Mouse (Mus musculus) E14TG2a.4 (cell line): ENCODE measurements around the gene Stac3.

Experiments used
- H3K27me3 ChIP-seq: 2 replicates; pipeline ENCODE4 v1.6.1; 2014; ENCODE audit warnings: low read length, control low read depth; ENCODE audit not compliant: insufficient read depth
- H3K36me3 ChIP-seq: 2 replicates; pipeline ENCODE4 v1.6.1; 2014; ENCODE audit warnings: low read length, control low read depth; ENCODE audit not compliant: insufficient read depth
- H3K4me1 ChIP-seq: replicated peaks from 2 replicates; pipeline ENCODE4 v1.6.1; 2014; ENCODE audit warnings: low read depth, low read length, control low read depth
- H3K4me3 ChIP-seq: replicated peaks from 2 replicates; pipeline ENCODE4 v1.5.1; 2014; ENCODE audit warnings: mild to moderate bottlenecking, low read length
- H3K9me3 ChIP-seq: 2 replicates; pipeline ENCODE4 v1.6.1; 2014; ENCODE audit warnings: low read length, control low read depth
- CTCF ChIP-seq: conservative IDR thresholded peaks from 2 replicates; pipeline ENCODE4 v1.5.1; 2014; ENCODE audit warnings: low read length
- NANOG ChIP-seq: IDR thresholded peaks from 2 replicates; pipeline ENCODE4 v1.6.1; 2014; ENCODE audit warnings: borderline replicate concordance, low read length, mixed read lengths
- POU5F1 ChIP-seq: IDR thresholded peaks from 2 replicates; pipeline ENCODE4 v1.6.1; 2014; ENCODE audit warnings: low read length, borderline replicate concordance

The Stac3 gene

DNA sequence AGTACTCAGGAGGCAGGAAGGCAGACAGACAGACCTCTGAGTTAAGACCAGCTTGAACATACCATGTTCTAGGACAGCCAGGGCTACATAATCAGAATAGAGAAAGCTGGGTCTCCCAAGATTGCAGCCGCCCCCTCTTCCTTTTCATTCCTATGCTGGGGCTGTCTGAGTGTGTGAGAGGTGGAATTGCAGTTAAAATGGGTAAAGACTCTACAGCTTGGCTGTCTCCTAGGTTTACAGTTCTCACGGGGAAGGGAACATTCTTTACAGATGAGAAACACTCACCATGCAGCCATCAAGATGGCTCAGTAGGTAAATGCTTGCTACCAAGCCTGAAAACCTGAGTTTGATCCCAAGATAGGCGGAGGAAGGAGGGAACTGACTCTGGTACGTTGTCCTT lies 1.4 kb upstream of the Stac3 start:
- peaks cover 41% of the 10 kb centered on the region for H3K36me3 ChIP-seq
- H3K4me1 ChIP-seq = peaks cover 17% of the 10 kb centered on the region
- peaks cover 18% of the 10 kb centered on the region; the same call in 1 of the 2 replicates for H3K27me3 ChIP-seq
- no peaks in the 10 kb centered on the region for H3K9me3 ChIP-seq
- TF ChIP-seq NANOG = no peak
- no peak for TF ChIP-seq POU5F1
- no peak for TF ChIP-seq CTCF
- H3K4me3 ChIP-seq = no peak overlapping the region

DNA sequence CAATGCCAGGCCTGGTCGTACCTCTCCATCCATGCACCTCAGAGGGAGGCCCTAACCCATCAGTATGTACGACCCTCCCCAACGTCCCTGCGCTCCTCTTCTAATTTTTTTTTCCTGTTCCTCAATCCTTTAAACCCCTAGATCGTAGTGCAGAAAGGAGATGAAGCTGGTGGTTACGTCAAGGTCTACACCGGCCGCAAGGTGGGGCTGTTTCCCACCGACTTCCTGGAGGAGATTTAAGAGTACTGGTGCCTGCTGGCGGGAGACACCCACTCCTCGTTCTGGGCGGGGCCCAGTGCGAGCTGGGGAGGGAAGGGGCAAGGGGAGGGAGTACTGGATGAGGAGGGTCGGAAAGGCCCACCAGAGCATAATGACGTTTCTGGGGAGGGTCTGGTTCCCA lies 6.8 kb downstream of the Stac3 start:
- peaks cover 56% of the 10 kb centered on the region for H3K4me1 ChIP-seq
- peaks cover 6% of the 10 kb centered on the region for H3K9me3 ChIP-seq
- no peaks in the 10 kb centered on the region for H3K36me3 ChIP-seq
- TF ChIP-seq CTCF (peak; percentile 61), NANOG (no peak), POU5F1 (no peak)
- H3K4me3 ChIP-seq = peak overlapping the region; percentile 79
- peaks cover 67% of the 10 kb centered on the region for H3K27me3 ChIP-seq

DNA sequence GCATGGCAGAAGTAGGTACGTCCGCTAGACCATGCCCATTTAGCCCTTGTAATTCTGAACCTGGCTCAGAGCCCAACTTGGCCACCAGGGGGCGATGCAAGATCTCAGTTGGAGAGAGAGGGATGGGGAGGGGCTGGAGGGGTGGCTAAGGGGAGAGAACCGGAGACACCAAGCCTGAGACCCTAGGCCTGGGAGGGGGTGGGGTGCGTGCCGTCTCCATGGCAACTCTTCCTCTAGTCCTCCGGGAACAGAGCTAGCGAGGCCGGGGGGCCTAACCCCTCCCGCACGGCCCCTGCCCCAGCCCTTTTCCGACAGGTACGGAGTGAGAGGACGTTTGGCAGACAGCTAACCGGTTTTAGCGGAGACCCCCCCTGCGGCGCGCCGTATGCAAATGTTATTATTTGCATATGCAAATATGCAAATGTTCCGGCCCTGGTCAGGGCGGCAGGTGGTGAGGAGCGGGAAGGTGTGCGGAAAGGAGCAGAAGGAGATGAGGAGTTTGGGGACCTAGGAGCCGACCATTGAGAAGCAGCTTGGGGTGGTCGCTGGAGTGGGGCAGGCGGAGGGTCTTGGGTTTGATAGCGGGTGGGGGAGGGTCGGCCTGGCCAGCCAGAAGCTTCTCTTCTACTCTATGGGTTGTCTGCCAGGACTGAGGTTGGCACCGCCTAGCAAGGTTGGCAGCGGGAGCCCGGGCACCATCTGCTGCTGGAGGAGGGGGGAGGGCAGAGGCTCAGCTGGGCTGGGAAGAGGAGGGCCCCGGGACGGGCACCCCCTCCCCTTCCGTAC lies 7.8 kb downstream of the Stac3 start:
- Histone ChIP-seq H3K27me3 (peaks cover 69% of the 10 kb centered on the region), H3K36me3 (no peaks in the 10 kb centered on the region), H3K4me1 (peaks cover 66% of the 10 kb centered on the region), H3K4me3 (peak overlapping the region; percentile 79), H3K9me3 (peaks cover 6% of the 10 kb centered on the region)
- TF ChIP-seq NANOG (no peak), POU5F1 (peak; percentile 99), CTCF (peak; percentile 85)

DNA sequence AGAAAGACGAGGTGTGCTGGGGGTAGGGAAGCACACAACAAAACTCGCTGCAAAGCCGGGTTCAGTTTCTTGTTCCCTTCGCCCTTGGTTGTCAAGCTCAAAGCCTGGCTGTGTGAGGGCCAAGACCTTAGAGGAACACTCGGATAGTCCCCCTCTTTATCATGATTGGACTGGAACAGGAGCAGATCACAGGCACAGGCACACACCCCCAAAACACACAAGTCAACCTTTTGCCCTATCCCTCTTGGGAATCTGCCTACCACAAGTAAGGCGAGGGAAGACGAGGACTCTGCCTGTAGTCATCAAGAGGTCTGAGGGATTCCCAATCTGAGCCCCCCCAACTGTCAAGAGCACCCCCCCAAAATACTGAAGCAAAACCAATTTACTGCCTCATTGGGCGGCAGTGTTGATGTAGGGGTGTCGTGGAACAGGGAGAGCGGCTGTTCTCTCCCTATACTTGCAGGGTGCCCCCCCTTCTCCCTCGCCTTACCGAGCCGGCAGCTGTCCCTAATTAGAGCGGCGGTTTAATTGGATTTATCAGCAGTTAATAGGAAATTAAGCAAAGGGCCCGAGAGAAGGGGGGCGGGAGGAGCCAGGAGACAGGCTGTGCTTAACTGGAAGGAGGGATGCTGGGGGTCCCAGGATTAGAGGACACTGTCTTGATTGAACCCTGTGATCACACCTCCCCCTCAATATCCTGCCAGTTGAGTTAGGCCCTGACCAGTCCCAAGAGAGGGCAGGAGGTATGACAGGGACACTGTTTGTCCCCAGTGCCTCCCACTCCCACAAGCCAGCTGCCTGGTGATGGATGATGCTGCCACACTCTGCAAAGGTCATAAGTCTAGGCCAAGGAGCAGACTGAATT lies 8.6 kb downstream of the Stac3 start:
- Histone ChIP-seq H3K27me3 (peaks cover 73% of the 10 kb centered on the region), H3K4me3 (peak overlapping the region; percentile 79), H3K9me3 (peaks cover 6% of the 10 kb centered on the region), H3K4me1 (peaks cover 74% of the 10 kb centered on the region), H3K36me3 (no peaks in the 10 kb centered on the region)
- TF ChIP-seq CTCF = no peak
- no peak for TF ChIP-seq NANOG
- TF ChIP-seq POU5F1 = no peak

DNA sequence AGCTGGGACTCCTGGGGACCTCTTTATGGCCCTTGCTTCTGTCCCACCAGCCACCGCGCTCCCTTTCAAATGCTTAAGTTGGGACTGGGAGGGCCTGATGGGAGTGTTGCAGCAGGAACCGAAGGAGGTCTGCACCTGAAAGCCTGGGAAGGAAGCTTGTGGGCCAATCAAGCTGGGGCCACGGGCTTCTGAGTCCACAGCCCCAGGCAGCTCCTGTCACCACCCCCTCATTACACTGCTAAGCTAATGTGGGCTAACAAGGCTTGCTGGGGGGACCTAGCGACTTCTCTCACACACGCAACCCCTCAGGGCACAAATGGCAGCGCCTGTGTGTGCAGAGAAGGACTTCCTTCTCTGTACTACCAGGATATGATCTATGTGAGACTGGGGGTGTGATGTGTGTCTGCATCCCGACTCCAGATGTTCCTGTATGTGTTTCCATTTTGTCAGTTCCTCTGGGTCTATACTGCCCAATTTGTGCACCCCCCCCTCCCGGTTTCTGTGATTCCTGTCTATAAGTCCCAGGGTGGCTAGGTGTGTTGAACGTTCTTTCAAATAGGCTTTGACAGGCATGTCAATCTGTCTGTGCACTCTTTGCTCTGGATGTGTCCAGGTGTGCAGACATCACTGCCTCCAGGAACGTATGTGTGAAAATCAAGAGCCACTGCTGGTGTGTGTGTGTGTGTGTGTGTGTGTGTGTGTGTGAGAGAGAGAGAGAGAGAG lies 9.6 kb downstream of the Stac3 start:
- peaks cover 5% of the 10 kb centered on the region for H3K36me3 ChIP-seq
- no peak for TF ChIP-seq CTCF
- TF ChIP-seq NANOG = no peak
- TF ChIP-seq POU5F1 = no peak
- peaks cover 6% of the 10 kb centered on the region for H3K9me3 ChIP-seq
- H3K27me3 ChIP-seq = peaks cover 83% of the 10 kb centered on the region
- H3K4me1 ChIP-seq = peaks cover 84% of the 10 kb centered on the region
- H3K4me3 ChIP-seq = peak overlapping the region; percentile 79

DNA sequence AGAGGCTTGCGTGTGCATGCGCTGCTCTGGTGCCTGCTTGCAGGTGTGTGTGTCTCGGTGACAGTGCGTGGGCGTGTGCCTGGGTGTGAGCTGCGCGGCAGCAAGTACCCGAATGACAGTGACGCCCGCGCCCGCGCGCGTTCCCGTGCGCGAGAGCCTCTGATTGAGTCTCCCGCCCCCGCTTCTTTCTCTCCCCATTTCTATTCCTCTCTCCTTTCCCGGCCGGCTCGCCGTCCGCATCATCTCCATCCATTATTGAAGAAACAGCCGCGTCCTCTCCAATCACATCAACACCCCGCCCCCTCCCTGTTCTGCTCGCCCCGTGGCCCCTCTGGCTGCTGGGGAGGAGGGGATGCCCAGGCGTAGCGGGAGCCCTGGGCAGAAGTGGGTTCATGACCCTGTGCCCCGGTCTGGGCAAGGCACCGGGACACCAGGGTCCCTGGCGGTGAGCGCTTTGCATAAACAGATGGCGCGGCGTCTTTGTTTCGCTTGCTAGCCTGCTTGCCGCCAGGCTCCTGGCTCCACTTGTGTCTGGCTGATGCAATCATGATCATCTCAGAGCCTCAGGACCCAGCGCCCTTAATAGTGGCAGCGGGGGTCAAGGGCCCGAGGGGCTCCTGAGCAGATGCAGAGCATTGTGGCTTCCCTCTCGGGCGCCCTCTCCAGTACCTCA lies 10.3 kb downstream of the Stac3 start:
- H3K36me3 ChIP-seq = peaks cover 12% of the 10 kb centered on the region
- peak overlapping the region; percentile 79 for H3K4me3 ChIP-seq
- H3K27me3 ChIP-seq = peaks cover 85% of the 10 kb centered on the region
- H3K9me3 ChIP-seq = peaks cover 6% of the 10 kb centered on the region
- TF ChIP-seq POU5F1 (no peak), CTCF (no peak; the same call in 1 of the 2 replicates), NANOG (no peak)
- H3K4me1 ChIP-seq = peaks cover 91% of the 10 kb centered on the region

DNA sequence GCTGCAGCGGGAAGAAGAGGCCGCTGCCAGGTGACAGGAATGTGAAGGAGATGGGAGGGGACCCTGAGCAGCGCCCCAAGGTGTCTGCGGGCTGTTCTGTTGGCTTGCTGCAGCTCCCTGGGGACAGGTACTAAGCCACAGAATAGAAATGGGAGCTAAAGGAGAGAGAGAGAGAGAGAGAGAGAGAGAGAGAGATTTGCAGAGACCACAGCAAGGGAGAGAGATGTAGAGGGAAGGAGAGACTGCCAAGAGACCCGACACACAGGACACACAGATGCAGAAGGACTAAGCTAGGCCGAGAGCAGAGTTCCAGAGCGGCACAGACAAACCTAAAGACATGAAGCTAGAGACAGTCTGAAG lies 10.8 kb downstream of the Stac3 start:
- H3K36me3 ChIP-seq = peaks cover 17% of the 10 kb centered on the region
- TF ChIP-seq POU5F1 (no peak), NANOG (no peak), CTCF (no peak)
- peaks cover 5% of the 10 kb centered on the region for H3K9me3 ChIP-seq
- H3K27me3 ChIP-seq = peaks cover 83% of the 10 kb centered on the region
- peak overlapping the region; percentile 79 for H3K4me3 ChIP-seq
- H3K4me1 ChIP-seq = peaks cover 93% of the 10 kb centered on the region
